Mouse (Mus musculus) intestine, embryonic 15.5 days (tissue): ENCODE measurements around the gene Cnst. TPM values are rescaled to one million over a fixed set of nuclear protein-coding genes. Genes with fewer than 3 reads are reported as not detected.
"Not testable (repeated sequence)": the region's sequence is repeated elsewhere in the genome, so short reads cannot be mapped to it uniquely, and the experiment has no call there.

Experiments
- ATAC-seq: fragments of 200-750 bp; cut with Nextera tagmentation; 2 replicates; pipeline ENCODE4 v1.8.0; 2017; ENCODE audit warnings: moderate TSS enrichment, moderate library complexity
- H3K27ac ChIP-seq: fragments of 300-500 bp; sonication (generic); 2 replicates; pipeline ENCODE4 v1.5.1; 2015; ENCODE audit warnings: mild to moderate bottlenecking, inconsistent platforms
- H3K27me3 ChIP-seq: fragments of 300-500 bp; sonication (generic); replicated peaks from 2 replicates; pipeline ENCODE4 v1.6.1; 2015; ENCODE audit warnings: inconsistent platforms
- H3K36me3 ChIP-seq: fragments of 300-500 bp; sonication (generic); 2 replicates; pipeline ENCODE4 v1.6.1; 2015; ENCODE audit warnings: inconsistent platforms
- H3K4me1 ChIP-seq: fragments of 300-500 bp; sonication (generic); replicated peaks from 2 replicates; pipeline ENCODE4 v1.6.1; 2015; ENCODE audit warnings: inconsistent platforms
- H3K4me2 ChIP-seq: fragments of 300-500 bp; sonication (generic); replicated peaks from 2 replicates; pipeline ENCODE4 v1.6.1; 2015; ENCODE audit warnings: mild to moderate bottlenecking, inconsistent platforms
- H3K4me3 ChIP-seq: fragments of 300-500 bp; sonication (generic); replicated peaks from 2 replicates; pipeline ENCODE4 v1.5.1; 2015; ENCODE audit warnings: inconsistent platforms
- H3K9ac ChIP-seq: fragments of 300-500 bp; sonication (generic); 2 replicates; pipeline ENCODE4 v1.6.1; 2015; ENCODE audit warnings: inconsistent platforms
- H3K9me3 ChIP-seq: fragments of 300-500 bp; sonication (generic); 2 replicates; pipeline ENCODE4 v1.6.1; 2016; ENCODE audit warnings: inconsistent platforms
- WGBS: fragments of 180-500 bp; shearing (Covaris S2); methylation state at CpG from one replicate; pipeline ENCODE4 v1.1.7; 2015; 5-methylcytosine and 5-hydroxymethylcytosine counted together
- polyA plus RNA-seq: library from polyadenylated mRNA; unstranded; fragments of >200 nt; fragmentation: Nextera tagmentation; extraction: Ambion mirVana; gene quantifications from 2 replicates; pipeline ENCODE4 v1.2.1, GENCODE M21; 2015

Gene Cnst
- polyA plus RNA-seq, 1 experiment from 2014 or later, result 11.8 TPM

DNA sequence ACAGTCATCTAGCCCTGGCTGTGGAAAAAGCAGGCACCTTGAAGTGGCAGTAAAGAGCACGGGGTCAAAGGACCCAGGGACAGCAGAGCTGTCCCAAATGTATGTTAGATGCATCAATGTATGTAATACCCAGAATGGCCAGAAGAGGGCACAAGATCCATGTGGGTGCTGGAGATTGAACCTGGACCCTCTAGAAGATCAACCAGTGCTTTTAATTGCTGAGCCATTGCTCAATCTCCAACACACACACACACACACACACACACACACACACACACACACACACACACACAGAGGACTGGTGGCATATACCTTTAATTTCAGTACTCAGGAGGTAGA lies 87.2 kb downstream of the Cnst start:
- WGBS, result 24% methylated on average over 1 of the region's 1 CpGs
- no peak for ATAC-seq
- no peaks in the 10 kb centered on the region for H3K36me3 ChIP-seq
- H3K4me3 ChIP-seq, result no peak overlapping the region
- H3K27ac ChIP-seq, result no peak overlapping the region
- H3K27me3 ChIP-seq, result no peaks in the 10 kb centered on the region
- no peak overlapping the region for H3K4me2 ChIP-seq
- no peaks in the 10 kb centered on the region for H3K4me1 ChIP-seq
- no peaks in the 10 kb centered on the region for H3K9me3 ChIP-seq
- H3K9ac ChIP-seq, result no peak overlapping the region

DNA sequence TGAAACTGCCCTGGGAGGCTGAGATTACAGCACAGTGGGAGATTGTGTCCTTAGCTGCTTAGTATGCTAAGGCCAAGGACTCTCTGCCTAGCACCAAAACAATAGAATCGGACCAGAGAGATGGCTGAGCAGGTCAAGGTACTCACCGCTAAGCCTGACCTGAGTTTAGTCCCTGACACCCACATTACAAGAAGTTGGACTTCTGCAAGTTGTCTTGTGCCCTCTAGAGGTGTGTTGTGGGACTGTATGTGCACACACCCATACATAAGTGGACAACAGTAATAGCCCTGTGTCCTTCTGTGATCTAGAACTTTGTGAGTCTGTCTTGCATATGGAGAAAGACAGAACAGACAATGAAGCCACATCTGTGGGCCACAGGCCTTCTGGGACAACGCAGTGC lies 88.0 kb downstream of the Cnst start:
- no peaks in the 10 kb centered on the region for H3K4me1 ChIP-seq
- H3K27me3 ChIP-seq, result no peaks in the 10 kb centered on the region
- no peak for ATAC-seq
- no peaks in the 10 kb centered on the region for H3K9me3 ChIP-seq
- no peak overlapping the region for H3K4me3 ChIP-seq
- H3K9ac ChIP-seq, result no peak overlapping the region
- H3K4me2 ChIP-seq, result no peak overlapping the region
- H3K36me3 ChIP-seq, result no peaks in the 10 kb centered on the region
- no peak overlapping the region for H3K27ac ChIP-seq
- 86% methylated on average over 3 of the region's 3 CpGs for WGBS

GRCm38 (mm10) chr1:179642726-179643125 lies 96.6 kb downstream of the Cnst start:
- Histone ChIP-seq H3K9me3 (no peaks in the 10 kb centered on the region), H3K36me3 (no peaks in the 10 kb centered on the region), H3K4me3 (no peak overlapping the region), H3K9ac (no peak overlapping the region), H3K27ac (no peak overlapping the region), H3K4me1 (no peaks in the 10 kb centered on the region; the same call in 1 of the 2 replicates), H3K27me3 (no peaks in the 10 kb centered on the region), H3K4me2 (no peak overlapping the region)
- WGBS, result 83% methylated on average over 4 of the region's 4 CpGs
- ATAC-seq, result no peak

DNA sequence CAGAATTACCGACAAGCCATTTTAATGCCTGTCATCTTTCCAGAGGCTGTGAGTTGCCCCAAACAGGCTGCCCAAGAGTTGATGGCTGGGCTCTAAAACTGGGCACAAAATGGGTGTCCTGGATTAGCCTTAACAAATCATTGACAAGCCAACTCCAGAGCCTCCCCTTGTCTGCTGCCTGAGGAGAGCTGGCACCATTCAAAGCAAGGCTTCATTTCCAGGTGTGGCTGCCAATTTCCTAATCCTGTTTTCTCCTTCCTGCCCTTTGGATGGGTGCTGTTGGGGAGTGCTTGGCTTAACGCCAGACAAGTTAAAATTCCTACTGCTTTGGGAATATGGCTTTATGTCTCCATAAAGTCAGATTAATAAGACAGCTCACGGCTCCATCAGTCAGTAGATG lies 98.0 kb downstream of the Cnst start:
- WGBS, result 71% methylated on average over 3 of the region's 3 CpGs
- Histone ChIP-seq H3K4me3 (no peak overlapping the region), H3K27me3 (no peaks in the 10 kb centered on the region), H3K36me3 (no peaks in the 10 kb centered on the region), H3K9me3 (no peaks in the 10 kb centered on the region), H3K27ac (no peak overlapping the region), H3K4me2 (no peak overlapping the region), H3K4me1 (no peaks in the 10 kb centered on the region; the same call in 1 of the 2 replicates), H3K9ac (no peak overlapping the region)
- ATAC-seq, result no peak

- H3K9me3 ChIP-seq, result no peaks in the 10 kb centered on the region
- H3K27me3 ChIP-seq, result no peaks in the 10 kb centered on the region
- H3K27ac ChIP-seq, result no peak overlapping the region
- peak; percentile 92 for ATAC-seq
- no peaks in the 10 kb centered on the region for H3K36me3 ChIP-seq
- H3K4me2 ChIP-seq, result peak overlapping the region; percentile 55
- H3K4me3 ChIP-seq, result no peak overlapping the region; the same call in 1 of the 2 replicates
- H3K9ac ChIP-seq, result no peak overlapping the region
- no peaks in the 10 kb centered on the region; the same call in 1 of the 2 replicates for H3K4me1 ChIP-seq
- 63% methylated on average over 13 of the region's 13 CpGs for WGBS
These were observed 99.2 kb downstream of the Cnst start for GRCm38 (mm10) chr1:179645101-179645979.

- Histone ChIP-seq H3K9ac (no peak overlapping the region), H3K4me3 (no peak overlapping the region; the same call in 1 of the 2 replicates), H3K4me2 (peak overlapping the region; percentile 55), H3K4me1 (no peaks in the 10 kb centered on the region; the same call in 1 of the 2 replicates), H3K9me3 (no peaks in the 10 kb centered on the region), H3K27ac (no peak overlapping the region), H3K36me3 (no peaks in the 10 kb centered on the region), H3K27me3 (no peaks in the 10 kb centered on the region)
- no peak; the same call in 1 of the 2 replicates for ATAC-seq
- 15% methylated on average over 4 of the region's 4 CpGs for WGBS
These were observed 99.8 kb downstream of the Cnst start for GRCm38 (mm10) chr1:179645980-179646268.

DNA sequence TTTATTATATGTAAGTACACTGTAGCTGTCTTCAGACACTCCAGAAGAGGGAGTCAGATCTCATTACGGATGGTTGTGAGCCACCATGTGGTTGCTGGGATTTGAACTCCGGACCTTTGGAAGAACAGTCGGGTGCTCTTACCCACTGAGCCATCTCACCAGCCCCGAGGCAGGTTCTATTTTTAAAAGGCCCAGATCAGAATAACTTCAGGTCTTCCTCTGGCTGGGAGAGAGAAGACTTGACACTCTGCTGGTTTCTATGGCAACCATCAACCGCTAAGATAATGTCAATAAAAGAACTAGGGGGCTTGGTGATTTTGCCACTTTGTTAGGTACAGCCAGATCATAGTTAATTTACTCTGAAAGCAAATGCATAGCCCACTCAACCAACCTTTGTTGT lies 102.5 kb downstream of the Cnst start:
- not testable (repeated sequence) for H3K36me3 ChIP-seq, ATAC-seq, H3K9ac ChIP-seq, H3K27me3 ChIP-seq, H3K4me1 ChIP-seq, H3K27ac ChIP-seq, H3K4me2 ChIP-seq, H3K9me3 ChIP-seq, H3K4me3 ChIP-seq
- 71% methylated on average over 5 of the region's 5 CpGs for WGBS

GRCm38 (mm10) chr1:179649324-179649723 lies 103.2 kb downstream of the Cnst start:
- ATAC-seq, result no peak
- Histone ChIP-seq H3K4me2 (no peak overlapping the region), H3K9me3 (no peaks in the 10 kb centered on the region), H3K36me3 (no peaks in the 10 kb centered on the region), H3K27me3 (no peaks in the 10 kb centered on the region), H3K27ac (no peak overlapping the region), H3K4me3 (no peak overlapping the region), H3K4me1 (no peaks in the 10 kb centered on the region; the same call in 1 of the 2 replicates), H3K9ac (no peak overlapping the region)
- WGBS, result 69% methylated on average over 3 of the region's 3 CpGs

GRCm38 (mm10) chr1:179650284-179650683 lies 104.1 kb downstream of the Cnst start:
- H3K27ac ChIP-seq, result no peak overlapping the region
- ATAC-seq, result no peak

DNA sequence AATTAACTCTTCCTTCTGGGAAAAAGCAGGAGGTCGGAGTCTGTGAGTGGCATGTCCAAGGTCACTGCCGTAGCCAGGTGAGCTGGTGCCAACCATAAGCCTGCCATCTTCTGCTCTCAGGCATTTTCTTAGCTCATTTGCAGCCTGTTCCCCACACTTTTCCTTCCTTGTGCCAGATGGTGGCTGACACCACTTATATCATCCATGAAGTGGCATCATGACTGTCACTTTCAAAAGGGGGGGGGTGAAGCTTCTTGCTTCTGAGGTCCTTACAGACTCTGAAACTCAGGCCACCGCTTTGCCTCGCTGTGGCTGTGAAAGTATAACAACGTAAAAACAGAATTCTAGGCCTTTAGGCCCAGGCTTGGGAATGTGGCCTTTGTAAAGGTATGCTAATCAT lies 105.1 kb downstream of the Cnst start:
- Histone ChIP-seq H3K9ac (no peak overlapping the region), H3K4me1 (no peaks in the 10 kb centered on the region), H3K27me3 (no peaks in the 10 kb centered on the region), H3K27ac (no peak overlapping the region), H3K4me3 (no peak overlapping the region), H3K36me3 (no peaks in the 10 kb centered on the region), H3K4me2 (no peak overlapping the region), H3K9me3 (no peaks in the 10 kb centered on the region)
- WGBS, result 77% methylated on average over 5 of the region's 5 CpGs
- no peak for ATAC-seq

More at GRCm38 (mm10) chr1:179650284-179650683, 104.1 kb downstream of the Cnst start:
- Histone ChIP-seq H3K36me3 (no peaks in the 10 kb centered on the region), H3K9me3 (no peaks in the 10 kb centered on the region), H3K4me2 (no peak overlapping the region), H3K27me3 (no peaks in the 10 kb centered on the region), H3K4me1 (no peaks in the 10 kb centered on the region; the same call in 1 of the 2 replicates), H3K4me3 (no peak overlapping the region), H3K9ac (no peak overlapping the region)
- 63% methylated on average over 4 of the region's 4 CpGs for WGBS

GRCm38 (mm10) chr1:179663065-179663464 lies 116.9 kb downstream of the Cnst start:
- Histone ChIP-seq H3K4me3 (no peak overlapping the region), H3K9me3 (no peaks in the 10 kb centered on the region), H3K36me3 (no peaks in the 10 kb centered on the region), H3K27me3 (no peaks in the 10 kb centered on the region), H3K4me1 (no peaks in the 10 kb centered on the region), H3K27ac (no peak overlapping the region), H3K4me2 (no peak overlapping the region), H3K9ac (no peak overlapping the region)
- 88% methylated on average over 5 of the region's 5 CpGs for WGBS
- ATAC-seq, result no peak

- Histone ChIP-seq H3K9ac (no peak overlapping the region), H3K36me3 (no peaks in the 10 kb centered on the region), H3K27me3 (no peaks in the 10 kb centered on the region), H3K4me1 (0 out of 2 replicates have a peak, but pooled peaks cover 4% of the 10 kb centered on the region), H3K9me3 (no peaks in the 10 kb centered on the region), H3K27ac (no peak overlapping the region), H3K4me3 (no peak overlapping the region), H3K4me2 (no peak overlapping the region)
- no peak for ATAC-seq
- WGBS, result 49% methylated on average over 4 of the region's 4 CpGs
These were observed 118.2 kb downstream of the Cnst start for GRCm38 (mm10) chr1:179664309-179664930.
